Mouse (Mus musculus) kidney, postnatal 0 days (tissue): Measurements from ENCODE around the gene C4bp. TPM values are rescaled to one million over a fixed set of nuclear protein-coding genes. Genes with fewer than 3 reads are reported as not detected.

Experiments
- ATAC-seq: fragments of 200-750 bp; cut with Nextera tagmentation; replicated peaks from 2 replicates; pipeline ENCODE4 v1.8.0; 2017; ENCODE audit warnings: low read depth, moderate number of reproducible peaks, moderate TSS enrichment, moderate library complexity; ENCODE audit not compliant: low FRiP score
- DNase-seq: peaks from one replicate; pipeline ENCODE4 v3.0.0-alpha.2; 2016; ENCODE audit warnings: low spot score
- H3K27ac ChIP-seq: fragments of 300-500 bp; sonication (generic); 2 replicates; pipeline ENCODE4 v1.5.1; 2014; ENCODE audit warnings: mild to moderate bottlenecking
- H3K27me3 ChIP-seq: fragments of 300-500 bp; sonication (generic); 2 replicates; pipeline ENCODE4 v1.6.1; 2014; ENCODE audit warnings: low read length, mixed read lengths; ENCODE audit not compliant: insufficient read depth
- H3K36me3 ChIP-seq: fragments of 300-500 bp; sonication (generic); 2 replicates; pipeline ENCODE4 v1.6.1; 2014; ENCODE audit warnings: low read length, mixed read lengths; ENCODE audit not compliant: insufficient read depth
- H3K4me1 ChIP-seq: fragments of 300-500 bp; sonication (generic); replicated peaks from 2 replicates; pipeline ENCODE4 v1.6.1; 2014; ENCODE audit warnings: antibody characterized with exemption, low read length, mixed read lengths; ENCODE audit not compliant: insufficient read depth
- H3K4me2 ChIP-seq: fragments of 300-500 bp; sonication (generic); 2 replicates; pipeline ENCODE4 v1.6.1; 2014; ENCODE audit warnings: mild to moderate bottlenecking, low read length, moderate library complexity, mixed read lengths
- H3K4me3 ChIP-seq: fragments of 300-500 bp; sonication (generic); replicated peaks from 2 replicates; pipeline ENCODE4 v1.5.1; 2014; ENCODE audit warnings: low read depth, low read length
- H3K9ac ChIP-seq: fragments of 300-500 bp; sonication (generic); 2 replicates; pipeline ENCODE4 v1.6.1; 2014; ENCODE audit warnings: low read depth, low read length
- H3K9me3 ChIP-seq: fragments of 300-500 bp; sonication (generic); replicated peaks from 2 replicates; pipeline ENCODE4 v1.6.1; 2016; ENCODE audit warnings: low read length, inconsistent platforms, mixed read lengths
- CTCF ChIP-seq: IDR thresholded peaks from 2 replicates; pipeline ENCODE4 v1.5.1; 2016; ENCODE audit warnings: antibody characterized with exemption, low read depth, mild to moderate bottlenecking, moderate library complexity
- WGBS: fragments of 180-500 bp; shearing (Covaris S2); extraction: QIAGEN DNeasy Blood & Tissue Kit; methylation state at CpG from one replicate; pipeline ENCODE4 v1.1.7; 2014; 5-methylcytosine and 5-hydroxymethylcytosine counted together
- polyA plus RNA-seq: library from polyadenylated mRNA; unstranded; fragments of >200 nt; fragmentation: Nextera tagmentation; extraction: Ambion mirVana; gene quantifications from 2 replicates; pipeline ENCODE4 v1.2.1, GENCODE M21; 2015

Gene C4bp
- polyA plus RNA-seq: 3.6 and 4.8 TPM in 2 replicates

- Histone ChIP-seq H3K27me3 (no peaks in the 10 kb centered on the region), H3K9ac (no peak within 1 kb of the TSS), H3K9me3 (no peaks in the 10 kb centered on the region), H3K27ac (no peak within 1 kb of the TSS), H3K4me1 (no peaks in the 10 kb centered on the region), H3K4me3 (no peak within 1 kb of the TSS), H3K36me3 (no peaks in the 10 kb centered on the region), H3K4me2 (no peak within 1 kb of the TSS)
- TF ChIP-seq CTCF: no peak
- DNase-seq (peak; percentile 22), ATAC-seq (no peak)
- WGBS: 37% methylated on average over 3 of the region's 3 CpGs
Measured at GRCm38 (mm10) chr1:130661454-130661853, at the start of gene C4bp. Gene C4bp (minus strand): TSS chr1:130661632.

GRCm38 (mm10) chr1:130710283-130711080 lies 49.0 kb upstream of the C4bp start:
- H3K36me3 ChIP-seq: 0 out of 2 replicates have a peak, but pooled peaks cover 4% of the 10 kb centered on the region
- H3K9ac ChIP-seq: no peak overlapping the region
- WGBS: 94% methylated on average over 22 of the region's 22 CpGs
- DNase-seq (no peak), ATAC-seq (no peak)
- H3K4me1 ChIP-seq: peaks cover 3% of the 10 kb centered on the region; the same call in 1 of the 2 replicates
- no peak for TF ChIP-seq CTCF
- no peaks in the 10 kb centered on the region for H3K9me3 ChIP-seq
- no peak overlapping the region for H3K27ac ChIP-seq
- no peaks in the 10 kb centered on the region for H3K27me3 ChIP-seq
- no peak overlapping the region for H3K4me2 ChIP-seq
- no peak overlapping the region for H3K4me3 ChIP-seq

GRCm38 (mm10) chr1:130703613-130704012 lies 42.2 kb upstream of the C4bp start:
- 60% methylated on average over 2 of the region's 2 CpGs for WGBS
- peaks cover 40% of the 10 kb centered on the region; the same call in 1 of the 2 replicates for H3K36me3 ChIP-seq
- DNase-seq (no peak), ATAC-seq (no peak)
- no peak overlapping the region for H3K4me2 ChIP-seq
- no peak overlapping the region for H3K9ac ChIP-seq
- H3K27me3 ChIP-seq: no peaks in the 10 kb centered on the region
- no peak overlapping the region for H3K4me3 ChIP-seq
- no peaks in the 10 kb centered on the region for H3K4me1 ChIP-seq
- no peak overlapping the region for H3K27ac ChIP-seq
- TF ChIP-seq CTCF: no peak
- no peaks in the 10 kb centered on the region for H3K9me3 ChIP-seq

GRCm38 (mm10) chr1:130701976-130702375 lies 40.5 kb upstream of the C4bp start:
- 95% methylated on average over 11 of the region's 11 CpGs for WGBS
- no peaks in the 10 kb centered on the region for H3K27me3 ChIP-seq
- no peaks in the 10 kb centered on the region for H3K4me1 ChIP-seq
- no peak for DNase-seq
- no peak overlapping the region for H3K9ac ChIP-seq
- no peak overlapping the region for H3K4me2 ChIP-seq
- peaks cover 48% of the 10 kb centered on the region for H3K36me3 ChIP-seq
- TF ChIP-seq CTCF: no peak
- no peaks in the 10 kb centered on the region for H3K9me3 ChIP-seq
- no peak overlapping the region for H3K27ac ChIP-seq
- no peak for ATAC-seq
- H3K4me3 ChIP-seq: no peak overlapping the region

GRCm38 (mm10) chr1:130699937-130700633 lies 38.7 kb upstream of the C4bp start:
- Histone ChIP-seq H3K36me3 (peaks cover 43% of the 10 kb centered on the region), H3K9me3 (no peaks in the 10 kb centered on the region), H3K4me3 (no peak overlapping the region), H3K4me1 (no peaks in the 10 kb centered on the region), H3K4me2 (no peak overlapping the region), H3K27ac (no peak overlapping the region), H3K9ac (no peak overlapping the region), H3K27me3 (no peaks in the 10 kb centered on the region)
- no peak for ATAC-seq
- no peak for DNase-seq
- no peak for TF ChIP-seq CTCF
- 92% methylated on average over 10 of the region's 10 CpGs for WGBS

GRCm38 (mm10) chr1:130698601-130699000 lies 37.2 kb upstream of the C4bp start:
- ATAC-seq: no peak
- no peak for DNase-seq
- Histone ChIP-seq H3K27me3 (no peaks in the 10 kb centered on the region), H3K9ac (no peak overlapping the region), H3K9me3 (no peaks in the 10 kb centered on the region), H3K4me3 (no peak overlapping the region), H3K27ac (no peak overlapping the region), H3K4me2 (no peak overlapping the region), H3K36me3 (peaks cover 50% of the 10 kb centered on the region), H3K4me1 (no peaks in the 10 kb centered on the region)
- WGBS: 87% methylated on average over 5 of the region's 5 CpGs
- no peak for TF ChIP-seq CTCF
